Mouse (Mus musculus) limb, embryonic 10.5 days (tissue): ENCODE measurements around the gene Siah2. TPM values are rescaled to one million over a fixed set of nuclear protein-coding genes. Genes with fewer than 3 reads are reported as not detected.

Experiments used
- DNase-seq: peaks from one replicate; pipeline ENCODE4 v3.0.0-alpha.2; 2017; ENCODE audit warnings: low spot score
- H3K27ac ChIP-seq: fragments of 300-500 bp; sonication (generic); 2 replicates; pipeline ENCODE4 v1.5.1; 2016; ENCODE audit warnings: mild to moderate bottlenecking
- H3K27me3 ChIP-seq: fragments of 300-500 bp; sonication (generic); 2 replicates; pipeline ENCODE4 v1.6.1; 2016; ENCODE audit warnings: low read depth, mild to moderate bottlenecking; ENCODE audit not compliant: poor library complexity, severe bottlenecking
- H3K36me3 ChIP-seq: fragments of 300-500 bp; sonication (generic); 2 replicates; pipeline ENCODE4 v1.6.1; 2016; ENCODE audit warnings: mild to moderate bottlenecking, moderate library complexity
- H3K4me1 ChIP-seq: fragments of 300-500 bp; sonication (generic); 2 replicates; pipeline ENCODE4 v1.6.1; 2016
- H3K4me3 ChIP-seq: fragments of 300-500 bp; sonication (generic); 2 replicates; pipeline ENCODE4 v1.5.1; 2016; ENCODE audit warnings: mild to moderate bottlenecking, moderate library complexity
- H3K9me3 ChIP-seq: fragments of 300-500 bp; sonication (generic); replicated peaks from 2 replicates; pipeline ENCODE4 v1.6.1; 2016; ENCODE audit warnings: mild to moderate bottlenecking
- WGBS: fragments of 180-500 bp; shearing (Covaris S2); methylation state at CpG from one replicate; pipeline ENCODE4 v1.1.7; 2016; 5-methylcytosine and 5-hydroxymethylcytosine counted together
- polyA plus RNA-seq: library from polyadenylated mRNA; unstranded; fragments of >200 nt; fragmentation: Nextera tagmentation; extraction: Ambion mirVana; gene quantifications from 2 replicates; pipeline ENCODE4 v1.2.1, GENCODE M21; 2016

The Siah2 gene
- polyA plus RNA-seq = 2.0 and 2.2 TPM in 2 replicates

DNA sequence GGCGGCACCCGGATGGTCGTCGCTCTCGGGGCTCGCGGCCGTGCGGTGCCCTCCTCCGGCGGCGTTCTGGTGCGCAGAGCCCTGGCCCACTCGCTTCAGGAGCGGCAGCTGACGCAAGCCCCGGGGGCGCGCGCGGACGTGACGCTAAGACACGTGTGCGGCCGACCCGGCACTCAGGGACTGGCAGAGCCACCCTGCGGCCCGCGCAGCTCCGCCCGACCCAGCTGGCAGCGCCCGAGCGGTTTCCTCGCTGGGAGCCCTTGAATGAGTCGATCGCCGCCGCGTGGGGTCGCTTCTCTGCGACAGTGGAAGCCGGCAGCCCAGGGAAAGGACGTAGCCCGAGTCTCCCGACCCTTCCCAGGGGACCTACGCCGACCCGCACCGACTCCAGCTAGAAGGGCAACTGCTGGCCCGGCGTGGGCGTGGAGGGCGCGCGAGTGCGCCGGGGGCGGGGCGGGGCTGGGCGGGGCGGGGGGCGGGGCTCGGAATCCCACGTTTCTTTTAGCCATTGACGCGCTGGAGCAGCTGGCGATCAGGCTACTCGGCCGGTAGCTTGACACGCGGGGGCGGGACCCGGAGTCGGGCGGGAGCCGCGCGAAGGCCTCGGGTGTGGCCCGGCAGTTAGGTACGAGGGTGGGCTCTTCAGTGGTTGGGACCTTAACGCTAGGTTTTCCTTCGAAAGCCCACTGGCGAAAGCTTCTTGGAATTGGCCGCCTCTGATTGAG lies at the start of gene Siah2:
TSS of gene Siah2 (minus strand) at position 404 of the 725 bp plus-strand sequence.
- H3K4me1 ChIP-seq = peaks cover 31% of the 10 kb centered on the region
- H3K27me3 ChIP-seq = peaks cover 13% of the 10 kb centered on the region
- no peaks in the 10 kb centered on the region for H3K9me3 ChIP-seq
- peak within 1 kb of the TSS; percentile 81 for H3K27ac ChIP-seq
- whole genome bisulfite sequencing = under 1% methylated on average over 86 of the region's 87 CpGs
- H3K4me3 ChIP-seq = peak within 1 kb of the TSS; percentile 79
- no peaks in the 10 kb centered on the region for H3K36me3 ChIP-seq
- DNase-seq = peak; percentile 90

DNA sequence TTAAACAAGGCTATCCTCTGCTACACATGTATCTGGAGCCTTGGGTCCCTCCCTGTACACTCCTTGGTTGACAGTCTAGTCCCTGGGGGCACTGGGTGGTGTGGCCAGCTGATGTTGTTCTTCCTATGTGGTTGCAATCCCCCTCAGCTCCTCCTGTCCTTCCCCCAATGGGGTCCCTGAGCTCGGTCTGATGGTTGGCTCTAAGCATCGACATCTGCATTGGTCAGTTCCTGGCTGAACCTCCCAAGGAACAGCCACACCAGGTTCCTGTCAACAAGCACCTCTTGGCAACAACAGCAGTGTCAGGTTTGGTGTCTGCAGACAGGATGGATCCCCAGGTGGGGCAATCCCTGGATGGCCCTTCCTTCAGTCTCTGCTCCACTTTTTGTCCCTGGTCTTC lies 47.3 kb upstream of the Siah2 start:
- 67% methylated on average over 2 of the region's 2 CpGs for WGBS

DNA sequence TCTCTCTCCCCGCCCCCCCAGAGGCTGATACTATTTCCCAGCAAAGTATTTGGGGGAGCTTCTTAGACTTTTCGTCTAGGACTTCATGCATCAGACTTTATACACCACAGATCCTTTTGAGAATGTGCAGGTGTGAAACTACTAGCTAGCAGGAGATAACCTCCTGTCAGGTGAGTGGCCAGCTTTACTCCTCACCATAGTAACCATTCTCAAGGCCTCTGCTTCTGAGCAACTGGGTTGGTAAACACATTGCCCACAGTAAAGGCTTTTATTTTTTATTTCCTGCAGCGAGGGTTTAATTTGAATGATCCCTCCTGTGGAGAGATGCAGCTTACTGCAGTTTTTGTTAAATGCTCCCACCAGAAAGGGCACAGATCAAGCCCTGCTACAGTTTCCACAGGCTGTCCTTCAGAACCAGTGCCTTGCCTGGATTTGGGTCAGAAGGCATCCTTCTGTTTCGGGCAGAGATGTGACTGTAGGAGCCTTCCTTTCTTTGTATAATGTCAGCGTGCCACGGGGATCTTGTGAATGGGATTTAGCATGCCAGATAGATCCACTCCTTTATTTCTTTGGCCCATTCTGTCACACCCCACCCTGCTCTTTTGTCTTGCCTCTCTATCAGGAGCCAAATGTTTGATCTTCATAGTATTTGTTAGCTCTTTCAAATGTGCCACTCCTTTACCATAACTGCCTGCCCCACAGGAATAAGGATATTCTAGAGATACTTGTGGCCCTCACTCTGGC lies 46.3 kb upstream of the Siah2 start:
- Histone ChIP-seq H3K4me1 (peaks cover 11% of the 10 kb centered on the region), H3K27ac (no peak overlapping the region), H3K9me3 (no peaks in the 10 kb centered on the region), H3K27me3 (no peaks in the 10 kb centered on the region), H3K4me3 (no peak overlapping the region), H3K36me3 (no peaks in the 10 kb centered on the region)
- DNase-seq = no peak
- WGBS = 31% methylated on average over 6 of the region's 6 CpGs

More for the DNA sequence above, 47.3 kb upstream of the Siah2 start:
- H3K4me1 ChIP-seq = peaks cover 7% of the 10 kb centered on the region
- H3K4me3 ChIP-seq = no peak overlapping the region
- H3K9me3 ChIP-seq = no peaks in the 10 kb centered on the region
- no peak overlapping the region for H3K27ac ChIP-seq
- no peak for DNase-seq
- H3K36me3 ChIP-seq = no peaks in the 10 kb centered on the region
- no peaks in the 10 kb centered on the region for H3K27me3 ChIP-seq

DNA sequence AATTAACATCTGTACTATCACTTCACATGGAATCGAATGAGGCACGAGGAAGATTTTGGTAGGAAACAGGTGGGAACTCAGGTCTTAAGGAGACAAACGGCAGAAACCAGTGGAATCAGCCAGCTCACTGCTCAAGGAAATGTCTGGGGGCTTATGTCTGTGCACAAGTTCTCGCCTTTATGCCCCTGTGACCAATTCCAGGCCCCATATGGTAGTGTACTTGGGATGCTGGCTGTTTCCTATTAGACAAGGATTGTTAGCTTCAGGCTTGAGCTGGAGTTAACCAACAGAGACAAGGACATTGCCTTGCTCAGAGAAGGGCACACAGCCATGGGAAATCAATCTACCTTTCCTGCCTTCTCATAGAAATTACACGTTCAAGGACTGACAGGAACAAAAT lies 39.3 kb upstream of the Siah2 start:
- H3K27me3 ChIP-seq = no peaks in the 10 kb centered on the region
- no peak overlapping the region for H3K4me3 ChIP-seq
- WGBS = 44% methylated on average over 5 of the region's 5 CpGs
- DNase-seq = no peak
- H3K27ac ChIP-seq = no peak overlapping the region
- H3K9me3 ChIP-seq = no peaks in the 10 kb centered on the region
- peaks cover 31% of the 10 kb centered on the region for H3K4me1 ChIP-seq
- no peaks in the 10 kb centered on the region for H3K36me3 ChIP-seq

DNA sequence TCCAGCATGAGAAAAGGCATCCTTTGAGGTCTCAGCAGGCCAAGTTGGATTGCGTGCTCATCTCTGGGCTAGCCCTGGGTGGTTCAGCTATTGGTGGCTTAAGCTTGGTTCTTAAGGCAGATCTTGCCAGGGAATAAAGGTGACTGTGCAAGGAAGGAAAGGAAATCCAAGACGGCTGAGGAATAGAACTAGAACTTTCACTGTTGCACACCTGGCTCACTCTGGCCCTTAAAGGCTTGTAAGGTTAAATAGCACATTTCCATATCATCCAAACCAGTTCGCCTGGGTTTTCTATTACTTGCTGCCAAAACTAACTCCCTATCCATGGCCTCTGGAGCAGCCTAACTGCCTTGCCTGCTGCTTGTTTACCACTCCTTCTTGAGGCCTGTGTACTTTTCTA lies 38.4 kb upstream of the Siah2 start:
- DNase-seq = no peak
- Histone ChIP-seq H3K36me3 (no peaks in the 10 kb centered on the region), H3K27ac (no peak overlapping the region; the same call in 1 of the 2 replicates), H3K4me3 (no peak overlapping the region), H3K9me3 (no peaks in the 10 kb centered on the region), H3K27me3 (no peaks in the 10 kb centered on the region), H3K4me1 (peaks cover 31% of the 10 kb centered on the region)
- 87% methylated on average over 3 of the region's 3 CpGs for WGBS

DNA sequence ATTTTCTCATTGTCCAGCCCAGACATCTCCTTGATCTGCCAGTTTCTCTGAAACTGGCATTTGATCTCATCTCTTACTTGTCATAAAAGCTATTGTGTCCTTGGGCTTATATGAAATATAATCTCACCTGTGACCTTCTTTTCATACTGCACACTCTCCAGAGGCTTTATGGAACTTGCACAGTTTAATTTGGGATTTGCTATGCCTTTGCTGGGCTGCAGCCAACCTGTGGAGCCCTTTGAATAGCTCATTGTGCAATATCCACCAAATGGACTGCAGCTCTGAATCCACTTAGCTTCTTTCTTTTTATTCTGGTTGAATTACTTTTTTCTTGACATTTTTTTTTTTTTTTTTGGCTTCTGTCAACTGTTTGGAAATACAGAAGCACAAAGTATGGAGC lies 37.3 kb upstream of the Siah2 start:
- Histone ChIP-seq H3K4me3 (no peak overlapping the region), H3K27ac (no peak overlapping the region), H3K4me1 (peaks cover 31% of the 10 kb centered on the region), H3K27me3 (no peaks in the 10 kb centered on the region), H3K9me3 (no peaks in the 10 kb centered on the region), H3K36me3 (no peaks in the 10 kb centered on the region)
- DNase-seq = no peak

DNA sequence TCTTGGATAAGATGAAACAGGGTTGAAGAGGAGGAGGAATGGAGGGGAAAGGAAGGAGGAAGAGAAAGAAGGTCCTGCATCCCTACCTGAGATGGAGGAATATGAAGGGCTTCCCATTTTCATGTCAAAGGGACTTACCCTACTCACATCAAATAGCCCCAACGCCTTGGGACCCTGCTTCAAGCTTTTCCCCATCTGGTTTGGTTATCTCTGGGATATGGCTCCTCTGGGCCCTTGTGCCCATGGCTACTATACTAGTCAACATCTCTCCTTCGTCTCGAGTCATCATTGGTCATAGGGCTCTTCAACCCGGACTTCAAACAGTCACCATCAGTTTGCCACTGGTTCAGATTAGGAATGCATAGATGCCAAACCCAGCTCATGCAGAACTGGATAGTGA lies 35.4 kb upstream of the Siah2 start:
- no peaks in the 10 kb centered on the region for H3K27me3 ChIP-seq
- no peak overlapping the region for H3K4me3 ChIP-seq
- H3K36me3 ChIP-seq = no peaks in the 10 kb centered on the region
- H3K9me3 ChIP-seq = no peaks in the 10 kb centered on the region
- 90% methylated on average over 4 of the region's 4 CpGs for WGBS
- peaks cover 20% of the 10 kb centered on the region for H3K4me1 ChIP-seq
- no peak for DNase-seq
- H3K27ac ChIP-seq = no peak overlapping the region

DNA sequence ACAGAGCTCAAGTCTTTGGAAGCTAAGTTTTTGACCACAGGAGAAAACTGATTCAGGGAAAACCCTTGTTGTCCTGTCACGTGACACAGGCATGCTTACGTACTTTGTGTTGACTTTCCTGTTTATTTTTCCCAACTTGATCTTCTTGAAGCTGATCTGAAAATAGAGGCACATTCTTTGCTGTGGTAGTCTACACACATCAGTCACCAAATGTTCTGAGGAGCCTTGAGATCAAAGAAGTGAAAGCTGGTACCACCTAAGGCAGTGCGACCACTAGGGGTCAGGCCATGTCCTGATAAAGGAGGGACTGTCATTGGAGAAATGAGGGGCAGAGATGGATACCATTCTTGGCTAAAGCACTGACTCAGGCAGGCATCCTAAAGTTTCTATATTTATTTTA lies 34.8 kb upstream of the Siah2 start:
- DNase-seq = peak; percentile 49
- H3K9me3 ChIP-seq = no peaks in the 10 kb centered on the region
- H3K27ac ChIP-seq = no peak overlapping the region
- H3K27me3 ChIP-seq = no peaks in the 10 kb centered on the region
- 41% methylated on average over 3 of the region's 3 CpGs for WGBS
- H3K4me3 ChIP-seq = no peak overlapping the region
- peaks cover 14% of the 10 kb centered on the region for H3K4me1 ChIP-seq
- no peaks in the 10 kb centered on the region for H3K36me3 ChIP-seq

DNA sequence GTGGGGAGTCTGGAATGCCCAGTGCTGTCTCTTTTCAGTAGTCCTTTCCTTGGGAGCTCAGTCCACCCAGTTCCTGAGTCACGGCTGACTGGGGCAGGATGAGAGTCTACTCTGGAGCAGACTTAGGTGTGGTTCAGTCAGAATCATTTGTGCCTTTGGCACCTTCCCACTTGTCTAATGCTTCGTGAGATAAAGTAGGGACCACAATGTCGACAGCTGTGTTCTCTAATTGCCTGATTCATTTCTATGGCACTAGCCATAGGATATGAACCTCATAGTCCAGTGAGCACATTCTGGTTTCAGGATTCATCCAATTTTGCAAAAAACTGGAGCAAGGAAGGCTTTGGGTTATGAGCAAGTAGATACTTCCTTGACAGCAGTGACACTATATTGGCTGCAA lies 34.2 kb upstream of the Siah2 start:
- H3K4me3 ChIP-seq = no peak overlapping the region
- no peak for DNase-seq
- H3K4me1 ChIP-seq = peaks cover 8% of the 10 kb centered on the region
- 85% methylated on average over 3 of the region's 3 CpGs for WGBS
- no peaks in the 10 kb centered on the region for H3K9me3 ChIP-seq
- no peak overlapping the region for H3K27ac ChIP-seq
- no peaks in the 10 kb centered on the region for H3K27me3 ChIP-seq
- no peaks in the 10 kb centered on the region for H3K36me3 ChIP-seq

DNA sequence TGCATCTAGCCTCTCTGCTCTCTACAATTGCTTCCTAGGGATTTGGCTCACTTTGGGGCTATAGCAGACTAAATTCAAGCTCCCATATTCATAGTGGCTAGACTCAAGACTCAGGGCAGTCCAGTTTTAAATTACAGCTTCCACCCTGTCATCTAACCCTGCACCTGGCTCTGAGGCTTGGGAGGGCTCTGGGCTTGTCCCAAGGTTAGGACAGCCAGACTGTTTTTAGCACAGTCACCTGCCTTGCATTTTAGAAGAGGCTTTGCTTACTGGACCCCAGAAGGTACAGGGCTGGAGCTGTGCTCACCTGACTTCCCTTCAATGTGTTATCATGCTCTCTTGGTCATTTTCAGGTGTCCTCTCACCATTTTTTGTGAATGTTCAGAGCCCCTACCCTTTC lies 32.6 kb upstream of the Siah2 start:
- DNase-seq = no peak
- Histone ChIP-seq H3K27me3 (no peaks in the 10 kb centered on the region), H3K36me3 (no peaks in the 10 kb centered on the region), H3K9me3 (no peaks in the 10 kb centered on the region), H3K27ac (no peak overlapping the region), H3K4me1 (no peaks in the 10 kb centered on the region), H3K4me3 (no peak overlapping the region)

DNA sequence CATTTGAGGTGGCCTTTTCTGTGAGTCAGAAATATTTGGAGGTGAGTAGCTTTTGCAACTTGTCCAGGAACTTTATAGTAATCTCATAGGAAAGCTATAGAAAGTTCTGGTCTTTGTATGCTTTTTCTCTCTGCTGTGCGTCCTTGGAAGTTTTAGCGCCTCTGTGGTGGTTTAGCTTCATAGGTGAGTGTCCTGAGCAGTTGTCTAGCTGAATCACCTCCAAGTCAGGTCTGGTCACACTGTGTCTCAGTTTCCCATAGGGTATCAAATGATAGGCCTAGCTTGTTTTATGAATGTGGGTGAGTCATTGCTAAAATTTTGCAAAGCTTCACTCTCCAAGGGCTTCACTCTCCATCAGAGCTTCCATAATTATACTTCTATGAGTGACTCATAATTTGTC lies 31.5 kb upstream of the Siah2 start:
- 95% methylated on average over 2 of the region's 2 CpGs for WGBS
- DNase-seq = no peak
- Histone ChIP-seq H3K27me3 (no peaks in the 10 kb centered on the region), H3K27ac (no peak overlapping the region), H3K9me3 (no peaks in the 10 kb centered on the region), H3K4me3 (no peak overlapping the region), H3K4me1 (no peaks in the 10 kb centered on the region), H3K36me3 (no peaks in the 10 kb centered on the region)

DNA sequence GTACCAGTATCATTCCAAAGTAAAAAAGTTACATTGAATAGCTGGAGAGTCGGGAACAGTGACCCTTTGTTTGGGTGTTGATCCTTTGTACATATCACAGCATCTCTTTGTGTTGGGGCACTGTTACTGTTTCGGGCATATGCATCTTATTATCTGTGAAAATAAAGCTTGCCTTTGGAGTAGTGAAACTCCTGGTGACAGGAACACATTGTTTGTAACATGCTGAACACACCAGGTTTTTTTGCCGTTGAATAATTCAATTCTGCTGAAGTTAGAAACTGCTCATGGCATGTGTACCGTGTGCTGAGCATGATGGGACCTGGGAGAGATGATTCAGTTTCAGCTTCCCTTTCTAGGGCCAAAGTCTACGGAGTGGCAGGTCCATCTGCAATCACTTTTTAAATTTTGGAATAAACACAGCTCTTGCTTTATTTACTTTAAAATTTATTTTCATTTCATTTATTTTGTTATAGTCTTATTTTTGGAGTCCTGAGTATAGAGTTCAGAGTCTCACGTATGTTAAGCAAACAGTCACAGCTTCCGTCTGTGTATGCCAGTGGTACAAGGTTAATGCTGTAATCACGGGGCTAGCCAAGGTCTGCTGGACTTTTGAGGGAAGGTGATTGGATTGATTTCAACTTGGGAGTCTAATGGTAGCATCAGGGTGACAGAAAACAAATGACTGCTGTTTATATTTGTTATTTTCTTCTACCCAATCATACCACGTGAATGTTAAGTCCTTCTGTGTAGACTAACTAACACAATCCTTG lies 27.4 kb upstream of the Siah2 start:
- H3K4me1 ChIP-seq = no peaks in the 10 kb centered on the region
- no peaks in the 10 kb centered on the region for H3K36me3 ChIP-seq
- WGBS = 89% methylated on average over 9 of the region's 9 CpGs
- H3K4me3 ChIP-seq = no peak overlapping the region
- no peaks in the 10 kb centered on the region for H3K27me3 ChIP-seq
- no peaks in the 10 kb centered on the region for H3K9me3 ChIP-seq
- no peak for DNase-seq
- H3K27ac ChIP-seq = no peak overlapping the region

DNA sequence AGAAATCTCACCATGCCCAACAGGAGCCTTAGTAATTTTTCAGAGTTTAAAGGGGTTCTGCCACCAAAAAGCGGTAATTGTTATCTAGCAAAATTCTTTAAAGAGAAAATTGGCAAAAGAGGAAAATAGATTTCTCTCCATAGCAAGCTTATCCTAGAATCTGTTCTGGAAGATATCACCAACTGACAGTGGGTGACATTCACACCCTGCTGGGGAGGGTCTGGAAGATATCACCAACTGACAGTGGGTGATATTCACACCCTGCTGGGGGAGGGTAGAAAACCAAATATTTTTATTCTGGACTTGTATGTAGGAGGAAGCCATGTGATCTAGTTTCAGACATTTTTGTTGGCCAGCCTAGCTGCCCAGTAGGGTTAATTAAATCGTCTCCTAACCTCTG lies 24.5 kb upstream of the Siah2 start:
- H3K27ac ChIP-seq = no peak overlapping the region
- WGBS = 79% methylated on average over 2 of the region's 2 CpGs
- no peaks in the 10 kb centered on the region for H3K36me3 ChIP-seq
- 0 out of 2 replicates have a peak, but pooled peaks cover 2% of the 10 kb centered on the region for H3K4me1 ChIP-seq
- no peaks in the 10 kb centered on the region for H3K27me3 ChIP-seq
- no peak for DNase-seq
- H3K4me3 ChIP-seq = no peak overlapping the region
- no peaks in the 10 kb centered on the region for H3K9me3 ChIP-seq
